Mouse (Mus musculus) cortical plate, adult 2 months (tissue): ENCODE data around the gene Gm20767.
"Not testable (repeated sequence)": the region's sequence is repeated elsewhere in the genome, so short reads cannot be mapped to it uniquely, and the experiment has no call there.

ENCODE experiments used
- CTCF ChIP-seq: fragments of 200-500 bp; IDR thresholded peaks from 2 replicates; pipeline ENCODE4 v1.5.1; 2011; ENCODE audit warnings: mild to moderate bottlenecking, control low read depth, low read length; ENCODE audit not compliant: insufficient read depth; ENCODE audit errors: extremely low read depth
- POLR2A ChIP-seq: fragments of 200-500 bp; IDR thresholded peaks from 2 replicates; pipeline ENCODE4 v1.6.1; 2011; ENCODE audit warnings: mild to moderate bottlenecking, low read length, control low read depth; ENCODE audit not compliant: insufficient read depth; ENCODE audit errors: extremely low read depth

DNA sequence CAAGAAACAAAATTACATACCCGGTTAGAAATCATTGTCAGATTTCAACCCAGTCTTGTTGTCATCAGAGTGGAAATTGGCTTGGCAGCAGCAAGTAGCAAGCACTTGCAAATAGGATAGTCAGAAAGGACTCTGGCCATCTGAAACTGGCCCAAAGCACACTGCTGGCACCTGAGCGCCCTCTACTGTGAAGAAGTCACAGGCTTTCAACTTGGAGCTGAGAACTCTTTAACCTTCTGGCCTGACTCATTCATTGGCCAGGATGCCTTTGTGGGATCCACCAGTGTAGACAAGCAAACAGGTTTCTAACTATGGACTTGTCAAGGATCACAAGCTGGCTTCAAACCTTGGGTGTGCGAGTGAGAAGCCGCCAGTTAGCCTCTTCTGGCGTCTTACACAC, 28.3 kb downstream of the Gm20767 start:
- not testable (repeated sequence) for TF ChIP-seq POLR2A, CTCF
